Mouse (Mus musculus) heart, postnatal 0 days (tissue): ENCODE results near the gene Aqp11. TPM values are rescaled to one million over a fixed set of nuclear protein-coding genes. Genes with fewer than 3 reads are reported as not detected.

Experiments
- ATAC-seq: fragments of 200-750 bp; cut with Nextera tagmentation; 2 replicates; pipeline ENCODE4 v1.8.0; 2017; ENCODE audit warnings: low read depth, moderate number of reproducible peaks, moderate library complexity; ENCODE audit not compliant: insufficient read depth
- DNase-seq: peaks from one replicate; pipeline ENCODE4 v3.0.0-alpha.2; 2016; ENCODE audit warnings: low spot score
- H3K27ac ChIP-seq: fragments of 300-500 bp; sonication (generic); 2 replicates; pipeline ENCODE4 v1.5.1; 2014; ENCODE audit warnings: low read depth, mild to moderate bottlenecking
- H3K27me3 ChIP-seq: fragments of 300-500 bp; sonication (generic); 2 replicates; pipeline ENCODE4 v1.6.1; 2014; ENCODE audit warnings: low read length, mixed read lengths; ENCODE audit not compliant: control insufficient read depth, insufficient read depth
- H3K36me3 ChIP-seq: fragments of 300-500 bp; sonication (generic); replicated peaks from 2 replicates; pipeline ENCODE4 v1.6.1; 2014; ENCODE audit warnings: low read length, mixed read lengths; ENCODE audit not compliant: control insufficient read depth, insufficient read depth
- H3K4me1 ChIP-seq: fragments of 300-500 bp; sonication (generic); 2 replicates; pipeline ENCODE4 v1.6.1; 2014; ENCODE audit warnings: antibody characterized with exemption; ENCODE audit not compliant: control insufficient read depth, insufficient read depth
- H3K4me2 ChIP-seq: fragments of 300-500 bp; sonication (generic); 2 replicates; pipeline ENCODE4 v1.6.1; 2014; ENCODE audit warnings: low read depth, mild to moderate bottlenecking, low read length, moderate library complexity
- H3K4me3 ChIP-seq: fragments of 300-500 bp; sonication (generic); 2 replicates; pipeline ENCODE4 v1.5.1; 2014; ENCODE audit warnings: low read depth, low read length
- H3K9ac ChIP-seq: fragments of 300-500 bp; sonication (generic); replicated peaks from 2 replicates; pipeline ENCODE4 v1.6.1; 2014; ENCODE audit warnings: low read depth, low read length, mixed read lengths
- H3K9me3 ChIP-seq: fragments of 300-500 bp; sonication (generic); replicated peaks from 2 replicates; pipeline ENCODE4 v1.6.1; 2016; ENCODE audit warnings: low read length; ENCODE audit not compliant: control insufficient read depth
- CTCF ChIP-seq: IDR thresholded peaks from 2 replicates; pipeline ENCODE4 v1.5.1; 2016; ENCODE audit warnings: antibody characterized with exemption, control low read depth, low read depth
- EP300 ChIP-seq: IDR thresholded peaks from 2 replicates; pipeline ENCODE4 v1.6.1; 2016; ENCODE audit warnings: antibody characterized with exemption, low read depth
- WGBS: fragments of 180-500 bp; shearing (Covaris S2); extraction: QIAGEN DNeasy Blood & Tissue Kit; methylation state at CpG from one replicate; pipeline ENCODE4 v1.1.7; 2014; 5-methylcytosine and 5-hydroxymethylcytosine counted together
- polyA plus RNA-seq: library from polyadenylated mRNA; unstranded; fragments of >200 nt; fragmentation: Nextera tagmentation; extraction: Ambion mirVana; gene quantifications from 2 replicates; pipeline ENCODE4 v1.2.1, GENCODE M21; 2015
- total RNA-seq: library from RNA; depleted of rRNA; stranded (reverse); fragments of >200 nt; gene quantifications from 2 replicates; pipeline ENCODE4 v1.2.3, GENCODE M21; 2014; ENCODE audit warnings: low replicate concordance

Aqp11 gene
- total and polyA plus RNA-seq, 2 experiments from 2014 or later, result 2.0 to 4.8 TPM

DNA sequence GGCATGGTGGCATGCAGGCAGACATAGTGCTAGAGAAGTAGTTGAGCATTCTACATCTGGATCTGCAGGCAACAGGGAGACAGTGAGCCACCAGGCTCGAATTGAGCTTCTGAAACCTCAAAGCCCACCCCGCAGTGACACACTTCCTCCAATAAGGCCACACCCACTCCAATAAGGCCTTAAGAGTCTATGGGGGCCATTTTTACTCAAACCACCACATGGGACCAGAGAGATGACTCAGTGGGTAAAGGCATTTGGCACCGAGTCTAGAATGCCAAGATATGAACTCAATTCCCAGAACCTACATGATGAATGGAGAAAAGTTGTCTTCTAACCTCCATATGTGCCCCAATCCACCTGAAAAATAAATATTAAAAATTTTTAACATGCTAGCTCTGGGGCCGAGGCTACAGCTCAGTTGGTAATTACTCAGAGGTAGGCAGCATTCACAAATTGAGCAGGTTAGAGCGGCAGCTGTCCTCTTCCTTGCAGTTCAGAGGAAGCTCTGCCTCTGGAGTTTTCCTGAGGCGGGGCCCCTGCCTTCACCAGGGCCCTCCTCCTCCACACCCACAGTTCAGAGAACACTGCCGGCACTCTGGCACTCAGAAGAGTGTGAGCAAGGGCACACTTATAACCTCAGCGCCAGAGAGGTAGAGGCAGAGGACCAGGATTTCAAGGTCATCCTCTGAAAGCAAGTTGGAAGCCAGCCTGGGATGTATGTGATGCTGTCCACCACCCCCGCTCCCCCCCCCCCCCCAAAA is 28.5 kb upstream of the Aqp11 start:
- H3K36me3 ChIP-seq, result no peaks in the 10 kb centered on the region

DNA sequence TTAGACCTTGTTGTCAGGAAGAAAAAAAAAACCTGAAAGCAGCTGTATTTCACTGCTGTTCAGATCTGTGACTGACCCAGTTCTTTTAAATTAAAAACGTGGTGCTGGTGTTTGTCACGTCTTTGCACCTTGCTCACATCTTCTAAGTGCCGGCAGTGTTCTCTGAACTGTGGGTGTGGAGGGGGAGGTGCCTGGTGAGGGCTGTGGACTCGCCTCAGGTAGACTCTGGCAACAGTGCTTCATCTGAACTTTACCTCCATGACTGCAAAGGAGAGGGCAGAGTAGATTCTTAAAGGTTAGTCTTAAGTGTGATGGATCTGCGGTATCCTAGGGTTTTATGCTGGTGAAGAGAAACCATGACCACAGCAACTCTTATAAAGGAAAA is 27.9 kb upstream of the Aqp11 start:
- H3K4me1 ChIP-seq, result no peaks in the 10 kb centered on the region
- no peak overlapping the region for H3K9ac ChIP-seq
- 79% methylated on average over 5 of the region's 5 CpGs for WGBS
- no peaks in the 10 kb centered on the region for H3K27me3 ChIP-seq
- H3K9me3 ChIP-seq, result no peaks in the 10 kb centered on the region
- H3K36me3 ChIP-seq, result no peaks in the 10 kb centered on the region
- DNase-seq, result no peak
- no peak overlapping the region for H3K27ac ChIP-seq
- H3K4me2 ChIP-seq, result no peak overlapping the region
- no peak overlapping the region for H3K4me3 ChIP-seq
- no peak for ATAC-seq
- TF ChIP-seq EP300 (no peak), CTCF (no peak)

More for the DNA sequence above, 28.5 kb upstream of the Aqp11 start:
- Histone ChIP-seq H3K4me2 (no peak overlapping the region), H3K9me3 (no peaks in the 10 kb centered on the region), H3K27ac (no peak overlapping the region), H3K9ac (no peak overlapping the region), H3K4me1 (no peaks in the 10 kb centered on the region), H3K27me3 (no peaks in the 10 kb centered on the region), H3K4me3 (no peak overlapping the region)
- TF ChIP-seq CTCF (no peak), EP300 (no peak)
- DNase-seq (no peak), ATAC-seq (no peak)
- 61% methylated on average over 9 of the region's 9 CpGs for WGBS

DNA sequence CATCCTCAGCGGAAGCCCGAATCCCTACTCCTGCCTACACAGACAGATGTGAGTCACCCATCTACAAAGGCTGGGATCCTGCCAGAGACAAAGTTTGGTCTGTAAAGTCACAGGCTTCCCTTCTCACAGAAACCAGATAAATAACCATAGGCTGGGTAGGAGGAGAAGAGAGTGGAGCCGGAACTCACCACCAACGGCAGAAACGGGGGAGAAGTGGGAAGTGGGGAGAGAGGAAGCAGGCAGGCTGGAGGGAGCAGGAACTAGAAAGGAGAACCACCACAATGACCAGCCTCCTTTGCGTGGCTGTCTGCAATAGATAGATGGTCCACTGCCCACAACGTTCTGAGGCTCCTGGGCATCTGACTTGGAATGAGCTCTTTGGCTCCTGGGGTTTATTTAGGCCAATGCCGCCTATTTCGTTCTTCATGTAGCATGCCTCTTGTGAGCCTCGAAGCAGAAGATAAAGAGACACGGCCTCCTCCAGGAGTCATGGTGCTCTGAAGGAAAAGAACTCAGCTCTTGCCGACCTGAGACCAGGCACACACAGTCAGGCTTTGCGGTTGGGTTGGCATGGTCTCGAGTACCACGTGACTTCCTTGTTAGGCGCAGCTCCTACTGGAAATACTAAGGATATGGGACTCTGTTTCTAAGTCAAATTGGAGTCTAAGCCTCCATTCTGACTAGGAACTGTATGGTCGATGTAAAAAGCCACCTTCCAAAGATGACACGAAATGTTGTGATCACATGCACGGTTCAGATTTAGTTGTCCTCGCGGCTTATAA is 27.3 kb upstream of the Aqp11 start:
- H3K36me3 ChIP-seq, result no peaks in the 10 kb centered on the region
- no peak overlapping the region for H3K9ac ChIP-seq
- WGBS, result 78% methylated on average over 21 of the region's 21 CpGs
- DNase-seq (no peak), ATAC-seq (no peak)
- H3K9me3 ChIP-seq, result no peaks in the 10 kb centered on the region
- no peaks in the 10 kb centered on the region for H3K27me3 ChIP-seq
- H3K4me2 ChIP-seq, result no peak overlapping the region
- no peaks in the 10 kb centered on the region for H3K4me1 ChIP-seq
- H3K27ac ChIP-seq, result no peak overlapping the region
- no peak for TF ChIP-seq EP300
- no peak for TF ChIP-seq CTCF
- no peak overlapping the region for H3K4me3 ChIP-seq

DNA sequence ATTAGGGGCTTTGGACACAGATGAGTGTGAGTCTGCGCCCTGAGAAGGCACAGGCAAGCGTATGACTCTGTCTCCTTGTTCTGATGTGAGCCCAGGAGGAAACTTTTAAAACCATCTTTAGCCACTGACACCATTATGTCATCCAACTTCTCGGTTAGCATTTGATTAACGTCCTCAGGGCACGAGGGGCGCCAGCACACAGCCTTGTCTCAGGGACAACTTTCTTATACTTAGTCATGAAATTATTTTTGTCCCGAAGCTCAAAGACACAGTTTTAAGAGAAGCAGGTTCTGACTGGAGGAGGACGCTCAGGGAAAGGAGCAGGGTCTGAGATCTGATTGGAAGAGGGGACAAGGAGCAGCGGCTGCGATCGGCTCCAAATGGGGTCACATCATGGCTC is 26.5 kb upstream of the Aqp11 start:
- H3K4me2 ChIP-seq, result no peak overlapping the region
- H3K9me3 ChIP-seq, result no peaks in the 10 kb centered on the region
- no peaks in the 10 kb centered on the region for H3K27me3 ChIP-seq
- H3K27ac ChIP-seq, result no peak overlapping the region
- DNase-seq (no peak), ATAC-seq (no peak)
- TF ChIP-seq EP300 (no peak), CTCF (no peak)
- H3K4me1 ChIP-seq, result no peaks in the 10 kb centered on the region
- WGBS, result 78% methylated on average over 11 of the region's 11 CpGs
- no peak overlapping the region for H3K4me3 ChIP-seq
- H3K9ac ChIP-seq, result no peak overlapping the region
- no peaks in the 10 kb centered on the region for H3K36me3 ChIP-seq

DNA sequence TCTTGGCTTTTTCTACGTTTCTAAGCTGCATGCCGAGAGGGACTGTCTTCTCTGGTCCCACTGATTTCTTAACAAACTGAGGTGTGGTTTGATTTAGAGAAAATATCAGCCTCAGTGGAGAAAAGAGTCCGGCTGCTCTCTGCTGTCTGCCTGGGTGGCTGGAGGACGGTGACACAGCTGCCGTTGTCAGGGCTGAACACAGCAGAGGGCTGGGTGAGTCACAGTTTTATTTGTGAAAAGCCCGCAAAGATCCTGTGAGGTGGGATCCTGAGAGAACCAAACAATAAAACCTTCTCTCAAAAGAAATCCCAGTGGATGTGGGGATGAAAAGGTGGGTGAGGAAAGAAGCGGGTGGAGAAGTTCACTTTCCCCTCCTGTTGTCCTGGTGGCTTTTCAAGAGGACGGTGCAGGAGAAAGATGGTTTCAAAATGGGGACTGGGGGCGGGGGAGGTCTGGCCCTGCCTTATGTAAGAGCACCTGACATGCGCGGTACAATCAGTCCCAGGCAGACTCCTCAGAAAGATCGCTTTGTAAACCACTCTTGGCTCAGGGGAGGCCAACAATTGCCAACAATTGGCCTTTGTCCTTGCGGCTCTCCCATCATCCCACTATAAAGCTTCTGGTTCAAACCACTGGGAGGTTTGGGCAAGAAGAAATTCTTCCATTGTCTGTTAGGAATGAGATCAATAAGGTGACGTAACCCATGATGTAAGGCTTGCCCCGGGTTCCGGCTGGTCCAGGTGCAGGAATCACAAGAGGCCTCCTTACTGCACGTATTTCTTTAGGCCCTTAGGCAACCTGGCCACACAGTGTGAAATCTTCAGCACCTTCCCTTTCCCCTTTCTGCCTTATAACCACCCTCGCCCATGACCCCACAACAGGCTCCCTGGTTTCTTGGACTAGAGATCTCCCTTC is 19.1 kb upstream of the Aqp11 start:
- Histone ChIP-seq H3K4me2 (no peak overlapping the region), H3K27ac (no peak overlapping the region), H3K36me3 (no peaks in the 10 kb centered on the region), H3K4me1 (no peaks in the 10 kb centered on the region), H3K4me3 (no peak overlapping the region), H3K27me3 (no peaks in the 10 kb centered on the region), H3K9ac (no peak overlapping the region), H3K9me3 (no peaks in the 10 kb centered on the region)
- DNase-seq, result no peak
- WGBS, result 69% methylated on average over 18 of the region's 18 CpGs
- ATAC-seq, result no peak
- TF ChIP-seq CTCF, result no peak
- no peak for TF ChIP-seq EP300
